Mouse (Mus musculus): ENCODE measurements around the gene Usp44.
"Not testable (repeated sequence)": the region's sequence is repeated elsewhere in the genome, so short reads cannot be mapped to it uniquely, and the experiment has no call there.

The Usp44 gene

DNA sequence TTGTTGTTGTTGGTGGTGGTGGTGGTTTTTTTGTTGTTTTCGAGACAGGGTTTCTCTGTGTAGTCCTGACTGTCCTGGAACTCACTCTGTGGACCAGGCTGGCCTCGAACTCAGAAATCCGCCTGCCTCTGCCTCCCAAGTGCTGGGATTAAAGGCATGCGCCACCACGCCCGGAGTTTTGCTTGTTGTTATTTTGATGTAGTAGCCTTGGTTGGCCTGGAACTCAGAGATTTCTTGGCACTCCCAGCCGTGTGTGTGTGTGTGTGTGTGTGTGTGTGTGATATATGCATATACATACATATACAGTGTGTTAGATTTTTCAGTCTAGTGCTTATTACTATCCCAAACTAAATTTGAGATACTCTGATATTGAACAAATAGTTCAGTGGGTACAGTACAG lies 3.8 kb downstream of the Usp44 start:
- DNase-seq (ENCODE audit: extremely low read depth, insufficient read length, low spot score): not testable (repeated sequence)

- DNase-seq (ENCODE audit: extremely low read depth, insufficient read length, low spot score): no peak
These were observed 15.4 kb downstream of the Usp44 start for GRCm38 (mm10) chr10:93846706-93847105.

GRCm38 (mm10) chr10:93855126-93855525 lies 23.8 kb downstream of the Usp44 start:
- DNase-seq (ENCODE audit: extremely low read depth, insufficient read length, low spot score): no peak

- no peak for DNase-seq (ENCODE audit: extremely low read depth, insufficient read length, low spot score)
These were observed 24.7 kb downstream of the Usp44 start for GRCm38 (mm10) chr10:93856095-93856494.

GRCm38 (mm10) chr10:93868401-93868800 lies 37.0 kb downstream of the Usp44 start:
- no peak for DNase-seq (ENCODE audit: extremely low read depth, insufficient read length, low spot score)

DNA sequence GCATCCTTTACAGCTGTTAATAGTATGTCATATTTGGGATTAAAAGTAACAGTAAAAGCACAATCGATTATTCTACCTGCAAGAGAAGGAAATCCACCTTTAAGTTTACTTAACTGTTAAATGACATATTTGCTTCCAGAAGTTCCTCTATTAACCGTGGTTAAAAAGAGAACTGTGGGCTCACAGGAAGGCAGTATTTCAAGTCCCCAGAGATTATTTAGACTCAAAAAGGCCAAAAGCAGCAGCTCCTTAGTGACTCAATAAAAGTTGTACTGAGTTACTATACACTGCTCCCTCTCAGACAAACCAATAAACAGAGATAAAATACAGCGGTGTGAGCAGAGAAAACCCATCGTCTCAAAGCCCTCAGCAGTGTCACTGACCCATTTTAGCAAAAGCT lies 37.5 kb downstream of the Usp44 start:
- no peak for DNase-seq (ENCODE audit: extremely low read depth, insufficient read length, low spot score)

DNA sequence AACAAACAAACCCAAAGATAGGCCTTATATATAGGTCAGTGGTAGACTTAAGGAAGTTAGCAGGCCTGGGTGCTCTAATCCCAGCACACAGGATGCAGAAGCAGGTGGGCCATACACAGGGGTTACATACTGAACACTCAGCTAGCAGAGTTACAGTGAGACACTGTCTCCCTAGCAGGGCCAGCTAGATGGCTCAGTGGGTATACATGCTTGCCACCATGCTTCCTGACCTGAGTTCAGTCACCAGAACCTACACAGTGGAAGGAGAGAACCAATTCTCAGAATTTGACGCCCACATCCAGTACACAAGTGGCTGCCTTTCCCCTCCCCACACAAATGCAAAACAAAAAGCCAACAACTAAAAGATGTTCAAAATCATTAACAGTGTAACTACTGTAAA lies 45.4 kb downstream of the Usp44 start:
- DNase-seq (ENCODE audit: extremely low read depth, insufficient read length, low spot score): no peak

GRCm38 (mm10) chr10:93878732-93879131 lies 47.4 kb downstream of the Usp44 start:
- no peak for DNase-seq (ENCODE audit: extremely low read depth, insufficient read length, low spot score)

- DNase-seq (ENCODE audit: extremely low read depth, insufficient read length, low spot score): no peak
These were observed 50.6 kb downstream of the Usp44 start for GRCm38 (mm10) chr10:93881918-93882317.

DNA sequence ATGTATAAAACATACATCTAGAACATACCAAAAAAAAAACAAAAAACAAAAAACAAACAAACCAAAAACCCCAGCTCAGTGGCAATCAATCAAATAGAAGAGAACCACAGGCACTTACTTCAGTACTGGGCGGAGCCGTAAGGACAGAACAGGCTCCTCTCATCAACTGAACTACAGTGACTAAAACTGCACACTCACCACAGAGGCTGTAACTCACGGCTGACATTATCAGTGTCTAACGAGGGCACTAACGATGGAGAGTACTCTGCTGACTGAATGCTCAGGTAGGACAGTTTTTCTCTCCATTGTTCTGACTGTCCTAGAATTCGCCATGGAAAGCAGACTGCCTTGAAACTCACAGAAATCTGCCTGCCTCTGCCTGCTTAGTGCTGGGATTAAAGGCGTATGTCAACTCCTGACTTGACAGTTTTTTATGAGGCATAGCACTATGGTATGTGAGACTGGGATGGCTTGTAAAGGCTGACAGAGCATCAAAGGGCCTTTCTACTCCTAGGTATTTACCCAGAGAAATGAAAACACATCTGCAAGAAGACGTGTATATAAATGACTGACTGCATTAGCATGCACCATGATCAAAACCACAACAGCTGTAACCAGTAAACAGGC lies 51.5 kb downstream of the Usp44 start:
- DNase-seq (ENCODE audit: extremely low read depth, insufficient read length, low spot score): no peak

DNA sequence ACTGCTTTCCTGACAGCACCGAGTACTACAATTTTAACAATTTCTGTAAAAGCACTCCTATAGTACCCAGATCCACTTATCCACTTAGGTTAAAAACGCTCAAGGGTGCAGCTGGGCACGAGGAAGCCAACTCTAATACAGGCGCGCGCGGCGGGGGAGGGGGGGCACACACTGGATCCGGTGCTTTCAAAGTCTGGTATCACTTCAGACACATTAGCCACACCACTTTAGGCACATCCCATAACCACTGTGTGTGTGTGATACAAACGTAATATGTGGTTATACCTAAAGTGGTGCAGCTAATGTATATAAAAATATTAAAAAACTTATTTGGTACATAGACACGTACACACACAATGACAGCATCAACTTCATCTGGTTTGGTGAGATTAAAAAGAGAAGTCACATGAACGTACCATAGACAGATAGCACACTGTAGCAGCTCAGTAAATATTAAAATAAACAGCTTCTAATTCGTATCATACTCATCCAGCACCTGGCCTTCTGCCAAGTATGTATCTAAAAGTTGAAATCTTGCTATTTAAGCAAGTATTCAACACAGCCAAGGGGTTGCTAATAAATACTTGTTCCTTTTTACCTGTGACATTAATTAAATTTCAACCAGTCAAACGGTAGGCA lies 54.6 kb downstream of the Usp44 start:
- DNase-seq (ENCODE audit: extremely low read depth, insufficient read length, low spot score): no peak

DNA sequence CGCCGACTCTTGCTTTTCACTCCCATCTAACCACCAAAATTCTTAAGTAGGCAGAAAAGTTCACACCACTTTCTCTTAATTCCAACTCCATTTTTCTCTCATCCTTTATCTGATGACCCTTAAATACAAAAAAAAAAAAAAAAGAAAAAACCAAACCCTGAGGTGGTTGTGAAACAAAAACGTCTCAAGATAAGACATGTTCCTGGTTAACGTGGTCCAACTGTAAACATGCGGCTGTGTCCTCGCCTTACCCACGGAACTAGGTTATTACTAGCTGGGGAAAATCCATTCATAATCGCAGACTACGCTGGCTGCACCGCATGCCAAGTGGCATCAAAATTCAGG lies 57.2 kb downstream of the Usp44 start:
- no peak for DNase-seq (ENCODE audit: extremely low read depth, insufficient read length, low spot score)

GRCm38 (mm10) chr10:93888935-93889578 lies 57.7 kb downstream of the Usp44 start:
- no peak for DNase-seq (ENCODE audit: extremely low read depth, insufficient read length, low spot score)

- peak; percentile 89 for DNase-seq (ENCODE audit: extremely low read depth, insufficient read length, low spot score)
These were observed 58.2 kb downstream of the Usp44 start for GRCm38 (mm10) chr10:93889579-93889950.

- no peak for DNase-seq (ENCODE audit: extremely low read depth, insufficient read length, low spot score)
These were observed 58.6 kb downstream of the Usp44 start for GRCm38 (mm10) chr10:93889976-93890375.

GRCm38 (mm10) chr10:93890565-93890964 lies 59.2 kb downstream of the Usp44 start:
- no peak for DNase-seq (ENCODE audit: extremely low read depth, insufficient read length, low spot score)

DNA sequence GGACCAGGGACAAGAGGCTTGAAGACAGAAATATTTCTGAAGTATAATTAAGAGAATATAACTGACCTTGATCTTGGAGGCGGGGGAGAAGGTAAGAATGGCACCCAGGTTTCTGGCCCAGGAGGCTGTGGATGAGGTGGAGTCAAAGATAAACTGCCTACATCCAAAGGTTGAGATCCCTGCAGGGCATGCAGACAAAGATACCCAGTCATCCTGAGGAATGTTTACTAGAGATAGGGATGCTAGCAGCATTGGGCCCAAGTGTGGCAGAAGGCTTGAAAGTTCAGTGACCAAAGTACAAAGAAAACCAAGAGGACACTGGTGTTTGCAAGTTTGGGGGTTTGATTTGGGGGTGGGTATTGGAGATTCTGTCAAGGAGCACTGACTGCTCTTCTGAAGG lies 59.7 kb downstream of the Usp44 start:
- no peak for DNase-seq (ENCODE audit: extremely low read depth, insufficient read length, low spot score)

DNA sequence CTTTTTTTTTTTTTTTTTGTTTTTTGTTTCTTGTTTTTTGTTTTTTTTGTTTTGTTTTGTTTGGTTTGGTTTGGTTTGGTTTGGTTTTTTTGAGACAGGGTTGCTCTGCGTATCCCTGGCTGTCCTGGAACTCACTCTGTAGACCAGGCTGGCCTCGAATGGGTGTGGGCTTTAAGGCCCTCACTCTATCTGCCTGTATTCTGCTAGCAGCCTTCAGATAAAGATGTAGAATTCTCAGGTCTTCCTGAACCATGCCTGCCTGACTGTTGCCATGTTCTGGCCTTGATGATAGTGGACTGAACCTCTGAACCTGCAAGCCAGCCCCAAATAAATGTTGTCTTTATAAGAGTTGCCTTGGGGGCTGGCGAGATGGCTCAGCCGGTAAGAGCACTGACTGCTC lies 61.2 kb downstream of the Usp44 start:
- no peak for DNase-seq (ENCODE audit: extremely low read depth, insufficient read length, low spot score)

- DNase-seq (ENCODE audit: extremely low read depth, insufficient read length, low spot score): no peak
These were observed 65.8 kb downstream of the Usp44 start, which contains the start of gene Metap2 for GRCm38 (mm10) chr10:93897043-93897646. Gene Metap2, minus strand, starts transcription at chr10:93897093.

DNA sequence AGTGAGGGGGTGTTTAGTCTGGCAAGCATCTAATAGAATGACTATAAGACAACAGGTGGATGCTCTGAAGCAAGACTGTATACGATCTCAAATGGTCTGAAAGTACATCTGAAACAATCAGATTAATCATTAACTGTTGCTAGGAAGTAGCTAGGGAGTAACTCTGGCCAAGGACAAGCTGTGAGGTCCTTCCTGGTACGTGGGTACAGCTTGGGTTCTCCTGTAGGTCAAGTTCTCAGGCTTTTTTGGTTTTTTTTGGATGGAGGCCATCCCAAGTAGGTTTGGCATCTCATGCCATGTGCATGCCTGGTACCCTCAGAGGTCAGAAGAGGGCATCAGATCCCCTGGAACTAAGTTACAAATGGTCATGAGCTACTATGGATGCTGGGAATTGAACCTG lies 67.9 kb downstream of the Usp44 start:
- no peak for DNase-seq (ENCODE audit: extremely low read depth, insufficient read length, low spot score)

DNA sequence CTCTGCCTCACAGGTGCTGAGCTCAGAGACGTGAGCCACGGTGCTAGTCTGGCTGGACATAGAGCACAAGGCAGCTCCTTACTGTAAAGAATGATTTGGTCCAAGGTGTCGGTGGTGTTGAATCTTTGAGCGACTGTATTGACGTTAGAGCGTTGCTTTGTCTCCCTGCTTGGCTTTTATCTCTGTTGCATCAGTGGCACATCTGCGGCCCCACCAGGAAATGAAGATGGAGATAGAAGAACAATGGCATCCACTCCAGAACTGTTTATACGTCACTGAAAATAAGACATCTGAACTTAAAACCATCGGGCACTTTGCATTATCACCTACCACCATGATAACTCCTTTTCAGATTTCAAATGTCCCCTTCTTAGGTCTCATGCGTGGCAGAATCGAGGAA lies 68.6 kb downstream of the Usp44 start:
- no peak for DNase-seq (ENCODE audit: extremely low read depth, insufficient read length, low spot score)

- DNase-seq (ENCODE audit: extremely low read depth, insufficient read length, low spot score): no peak
These were observed 76.0 kb downstream of the Usp44 start for GRCm38 (mm10) chr10:93907376-93907775.
